Mouse (Mus musculus): Measurements from ENCODE around the gene Usp2. TPM values are rescaled to one million over a fixed set of nuclear protein-coding genes. Genes with fewer than 3 reads are reported as not detected.
"Not testable (repeated sequence)": the region's sequence is repeated elsewhere in the genome, so short reads cannot be mapped to it uniquely, and the experiment has no call there.

The Usp2 gene
- total RNA-seq, 2 experiments from 2014 or later, result 79.1 to 86.3 TPM

GRCm38 (mm10) chr9:44087761-44088455 is 21.1 kb downstream of the Usp2 start:
- DNase-seq (ENCODE audit: low spot score in 2 of 2), result peak in 1 of 2 experiments; percentile 72

GRCm38 (mm10) chr9:44088877-44089608 is 22.2 kb downstream of the Usp2 start:
- DNase-seq (ENCODE audit: low spot score in 2 of 2), result no peak

GRCm38 (mm10) chr9:44093612-44094503 is 27.0 kb downstream of the Usp2 start:
- peak; percentile 89 to 92 for DNase-seq (ENCODE audit: low spot score in 2 of 2)

GRCm38 (mm10) chr9:44094737-44095136 is 27.9 kb downstream of the Usp2 start:
- no peak for DNase-seq (ENCODE audit: low spot score in 2 of 2)

GRCm38 (mm10) chr9:44095781-44096180 is 29.0 kb downstream of the Usp2 start:
- no peak for DNase-seq (ENCODE audit: low spot score in 2 of 2)

- DNase-seq (ENCODE audit: low spot score in 2 of 2), result no peak
Observed at GRCm38 (mm10) chr9:44096536-44096935, 29.7 kb downstream of the Usp2 start.

- DNase-seq (ENCODE audit: low spot score in 2 of 2), result no peak
Observed at GRCm38 (mm10) chr9:44101490-44101889, 34.7 kb downstream of the Usp2 start, which contains the start of gene Mfrp. Mfrp (plus strand) TSS chr9:44101729.

GRCm38 (mm10) chr9:44104881-44105280 is 38.1 kb downstream of the Usp2 start:
- no peak for DNase-seq (ENCODE audit: low spot score in 2 of 2)

GRCm38 (mm10) chr9:44105781-44106180 is 39.0 kb downstream of the Usp2 start:
- DNase-seq (ENCODE audit: low spot score in 2 of 2), result no peak

GRCm38 (mm10) chr9:44106182-44106581 is 39.4 kb downstream of the Usp2 start:
- DNase-seq (ENCODE audit: low spot score in 2 of 2), result no peak

- no peak for DNase-seq (ENCODE audit: low spot score in 2 of 2)
Observed at GRCm38 (mm10) chr9:44106596-44106995, 39.8 kb downstream of the Usp2 start.

- DNase-seq (ENCODE audit: low spot score in 2 of 2), result peak; percentile 77 to 78
Observed at GRCm38 (mm10) chr9:44107110-44107509, 40.3 kb downstream of the Usp2 start, which contains the start of gene C1qtnf5. C1qtnf5 (plus strand) TSS chr9:44107245.

GRCm38 (mm10) chr9:44107557-44108179 is 40.8 kb downstream of the Usp2 start:
- DNase-seq (ENCODE audit: low spot score in 2 of 2), result no peak

GRCm38 (mm10) chr9:44108269-44109055 is 41.6 kb downstream of the Usp2 start:
- no peak for DNase-seq (ENCODE audit: low spot score in 2 of 2)

GRCm38 (mm10) chr9:44109360-44110095 is 42.7 kb downstream of the Usp2 start:
- peak; percentile 77 to 85 for DNase-seq (ENCODE audit: low spot score in 2 of 2)

GRCm38 (mm10) chr9:44111909-44112308 is 45.1 kb downstream of the Usp2 start:
- not testable (repeated sequence) for DNase-seq (ENCODE audit: low spot score in 2 of 2)

- DNase-seq (ENCODE audit: low spot score in 2 of 2), result peak; percentile 94 to 96
Observed at GRCm38 (mm10) chr9:44113105-44113789, 46.4 kb downstream of the Usp2 start, which contains the start of the genes Gm49380 and Rnf26. Gm49380 (minus strand) TSS chr9:44113500. Rnf26 (minus strand) TSS chr9:44113517.

- no peak for DNase-seq (ENCODE audit: low spot score in 2 of 2)
Observed at GRCm38 (mm10) chr9:44114453-44114852, 47.6 kb downstream of the Usp2 start.

- DNase-seq (ENCODE audit: low spot score in 2 of 2), result no peak
Observed at GRCm38 (mm10) chr9:44115599-44115998, 48.8 kb downstream of the Usp2 start.
